Mouse (Mus musculus): ENCODE measurements around the gene Psmd7. TPM values are rescaled to one million over a fixed set of nuclear protein-coding genes. Genes with fewer than 3 reads are reported as not detected.

Psmd7 gene
- polyA plus RNA-seq, 1 experiment from 2014 or later, result 298 TPM

- Histone ChIP-seq H3K27ac (ENCODE audit: low read depth, low read length) (peak overlapping the region; percentile 81), H3K4me2 (ENCODE audit: low read depth, low read length, severe bottlenecking) (peak overlapping the region; percentile 83), H3K36me3 (ENCODE audit: control insufficient read depth, insufficient read depth, low read length) (peaks cover 15% of the 10 kb centered on the region; the same call in 1 of the 2 replicates), H3K4me1 (replicated peaks; ENCODE audit: control insufficient read depth, insufficient read depth, low read length) (0 out of 2 replicates have a peak, but pooled peaks cover 2% of the 10 kb centered on the region), H3K4me3 (ENCODE audit: low read depth, low read length) (peak overlapping the region; percentile 95), H3K27me3 (ENCODE audit: control insufficient read depth, insufficient read depth, low read length) (no peaks in the 10 kb centered on the region), H3K9ac (ENCODE audit: low read length) (peak overlapping the region; percentile 91), H3K9me3 (ENCODE audit: control insufficient read depth, low read length) (no peaks in the 10 kb centered on the region)
- ATAC-seq (replicated peaks; ENCODE audit: low FRiP score) (no peak), DNase-seq (ENCODE audit: low spot score) (peak; percentile 57)
- WGBS, result under 1% methylated on average over 17 of the region's 17 CpGs
These were observed 752 bp downstream of the Psmd7 start for GRCm38 (mm10) chr8:107587429-107587994.

DNA sequence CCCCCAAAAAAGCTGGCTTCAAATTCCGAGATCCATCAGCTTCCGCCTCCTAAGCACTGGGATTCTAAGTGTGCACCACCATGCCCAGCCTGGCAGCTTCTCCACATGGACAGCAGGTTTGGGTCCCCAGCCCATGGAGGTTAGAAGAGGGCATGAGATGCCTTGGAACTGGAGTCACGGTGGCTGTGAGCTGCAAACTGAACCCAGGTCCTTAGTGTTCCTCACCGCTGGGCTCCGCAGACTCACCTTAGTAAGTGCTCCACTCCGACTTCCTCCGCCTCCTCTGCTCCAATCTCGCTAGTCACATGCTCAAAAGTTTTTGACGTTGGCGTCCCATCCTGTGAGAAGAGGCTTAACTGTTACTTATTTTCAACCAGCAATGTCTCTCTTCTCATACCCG is 6.1 kb downstream of the Psmd7 start:
- WGBS, result 94% methylated on average over 11 of the region's 11 CpGs
- Histone ChIP-seq H3K4me3 (ENCODE audit: low read depth, low read length) (no peak overlapping the region), H3K27ac (ENCODE audit: low read depth, low read length) (no peak overlapping the region), H3K4me1 (replicated peaks; ENCODE audit: control insufficient read depth, insufficient read depth, low read length) (0 out of 2 replicates have a peak, but pooled peaks cover 2% of the 10 kb centered on the region), H3K36me3 (ENCODE audit: control insufficient read depth, insufficient read depth, low read length) (peaks cover 36% of the 10 kb centered on the region; the same call in 1 of the 2 replicates), H3K9me3 (ENCODE audit: control insufficient read depth, low read length) (no peaks in the 10 kb centered on the region), H3K4me2 (ENCODE audit: low read depth, low read length, severe bottlenecking) (no peak overlapping the region), H3K9ac (ENCODE audit: low read length) (no peak overlapping the region), H3K27me3 (ENCODE audit: control insufficient read depth, insufficient read depth, low read length) (no peaks in the 10 kb centered on the region)
- no peak for ATAC-seq (replicated peaks; ENCODE audit: low FRiP score)
- peak; percentile 45 for DNase-seq (ENCODE audit: low spot score)

- H3K9ac ChIP-seq (ENCODE audit: low read length), result no peak overlapping the region
- WGBS, result 94% methylated on average over 4 of the region's 4 CpGs
- no peaks in the 10 kb centered on the region for H3K9me3 ChIP-seq (ENCODE audit: control insufficient read depth, low read length)
- DNase-seq (ENCODE audit: low spot score) (no peak), ATAC-seq (replicated peaks; ENCODE audit: low FRiP score) (no peak)
- H3K36me3 ChIP-seq (ENCODE audit: control insufficient read depth, insufficient read depth, low read length), result peaks cover 36% of the 10 kb centered on the region; the same call in 1 of the 2 replicates
- 0 out of 2 replicates have a peak, but pooled peaks cover under 1% of the 10 kb centered on the region for H3K4me1 ChIP-seq (replicated peaks; ENCODE audit: control insufficient read depth, insufficient read depth, low read length)
- no peaks in the 10 kb centered on the region for H3K27me3 ChIP-seq (ENCODE audit: control insufficient read depth, insufficient read depth, low read length)
- H3K4me2 ChIP-seq (ENCODE audit: low read depth, low read length, severe bottlenecking), result no peak overlapping the region
- H3K4me3 ChIP-seq (ENCODE audit: low read depth, low read length), result no peak overlapping the region
- no peak overlapping the region for H3K27ac ChIP-seq (ENCODE audit: low read depth, low read length)
These were observed 6.7 kb downstream of the Psmd7 start for GRCm38 (mm10) chr8:107581536-107581935.

DNA sequence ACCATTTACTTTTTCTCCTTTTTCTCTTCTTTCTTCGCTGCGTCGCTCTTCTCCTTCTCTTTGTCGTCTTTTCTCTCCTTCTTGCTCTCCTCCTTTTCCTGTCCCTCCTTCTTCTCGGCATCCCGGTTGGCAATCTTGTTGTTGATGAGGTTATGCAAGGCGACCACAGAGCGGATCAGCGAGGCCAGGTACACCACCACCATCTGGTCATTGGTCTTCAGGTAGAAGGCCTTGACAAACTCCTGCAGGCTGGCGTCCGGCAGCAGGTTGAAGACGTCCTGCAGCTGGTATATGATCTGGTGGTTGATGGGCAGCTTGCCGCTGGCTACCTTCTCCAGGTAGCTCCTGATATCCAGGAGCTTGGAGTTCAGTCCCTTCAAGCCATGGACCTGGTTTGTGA is 7.4 kb downstream of the Psmd7 start:
- Histone ChIP-seq H3K4me1 (replicated peaks; ENCODE audit: control insufficient read depth, insufficient read depth, low read length) (no peaks in the 10 kb centered on the region), H3K27ac (ENCODE audit: low read depth, low read length) (no peak overlapping the region), H3K27me3 (ENCODE audit: control insufficient read depth, insufficient read depth, low read length) (no peaks in the 10 kb centered on the region), H3K9me3 (ENCODE audit: control insufficient read depth, low read length) (no peaks in the 10 kb centered on the region), H3K4me3 (ENCODE audit: low read depth, low read length) (no peak overlapping the region), H3K36me3 (ENCODE audit: control insufficient read depth, insufficient read depth, low read length) (peaks cover 36% of the 10 kb centered on the region; the same call in 1 of the 2 replicates), H3K9ac (ENCODE audit: low read length) (no peak overlapping the region), H3K4me2 (ENCODE audit: low read depth, low read length, severe bottlenecking) (no peak overlapping the region)
- no peak for ATAC-seq (replicated peaks; ENCODE audit: low FRiP score)
- 92% methylated on average over 13 of the region's 13 CpGs for WGBS
- DNase-seq (ENCODE audit: low spot score), result no peak

GRCm38 (mm10) chr8:107578541-107578940 is 9.7 kb downstream of the Psmd7 start:
- Histone ChIP-seq H3K27me3 (ENCODE audit: control insufficient read depth, insufficient read depth, low read length) (no peaks in the 10 kb centered on the region), H3K4me1 (replicated peaks; ENCODE audit: control insufficient read depth, insufficient read depth, low read length) (no peaks in the 10 kb centered on the region), H3K9ac (ENCODE audit: low read length) (no peak overlapping the region), H3K27ac (ENCODE audit: low read depth, low read length) (no peak overlapping the region), H3K9me3 (ENCODE audit: control insufficient read depth, low read length) (no peaks in the 10 kb centered on the region), H3K36me3 (ENCODE audit: control insufficient read depth, insufficient read depth, low read length) (peaks cover 29% of the 10 kb centered on the region; the same call in 1 of the 2 replicates), H3K4me2 (ENCODE audit: low read depth, low read length, severe bottlenecking) (no peak overlapping the region), H3K4me3 (ENCODE audit: low read depth, low read length) (no peak overlapping the region)
- ATAC-seq (replicated peaks; ENCODE audit: low FRiP score), result no peak
- DNase-seq (ENCODE audit: low spot score), result peak; percentile 42
- WGBS, result 90% methylated on average over 8 of the region's 8 CpGs

DNA sequence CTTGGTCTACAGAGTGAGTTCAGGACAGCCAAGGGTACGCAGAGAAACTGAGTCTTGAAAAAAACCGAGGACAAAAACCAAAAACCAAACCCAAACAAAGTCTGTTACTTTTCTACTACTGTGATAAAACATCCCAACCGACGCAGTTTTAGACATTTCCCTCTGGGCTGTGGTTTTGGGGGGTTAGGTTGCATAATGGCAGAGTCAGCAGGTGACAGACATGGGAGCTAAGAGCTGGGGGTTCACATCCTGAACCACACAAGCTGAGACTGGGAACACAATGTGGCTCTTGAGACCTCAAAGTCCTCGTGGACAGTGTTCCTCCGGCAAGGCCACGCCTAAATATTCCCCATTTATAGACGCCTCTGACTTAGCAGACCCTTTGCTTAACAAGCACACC is 10.1 kb downstream of the Psmd7 start:
- Histone ChIP-seq H3K4me3 (ENCODE audit: low read depth, low read length) (no peak overlapping the region), H3K4me1 (replicated peaks; ENCODE audit: control insufficient read depth, insufficient read depth, low read length) (no peaks in the 10 kb centered on the region), H3K27ac (ENCODE audit: low read depth, low read length) (no peak overlapping the region), H3K4me2 (ENCODE audit: low read depth, low read length, severe bottlenecking) (no peak overlapping the region), H3K36me3 (ENCODE audit: control insufficient read depth, insufficient read depth, low read length) (peaks cover 25% of the 10 kb centered on the region; the same call in 1 of the 2 replicates), H3K27me3 (ENCODE audit: control insufficient read depth, insufficient read depth, low read length) (no peaks in the 10 kb centered on the region), H3K9me3 (ENCODE audit: control insufficient read depth, low read length) (no peaks in the 10 kb centered on the region), H3K9ac (ENCODE audit: low read length) (no peak overlapping the region)
- DNase-seq (ENCODE audit: low spot score) (peak; percentile 30), ATAC-seq (replicated peaks; ENCODE audit: low FRiP score) (no peak)
- WGBS, result 94% methylated on average over 8 of the region's 8 CpGs

DNA sequence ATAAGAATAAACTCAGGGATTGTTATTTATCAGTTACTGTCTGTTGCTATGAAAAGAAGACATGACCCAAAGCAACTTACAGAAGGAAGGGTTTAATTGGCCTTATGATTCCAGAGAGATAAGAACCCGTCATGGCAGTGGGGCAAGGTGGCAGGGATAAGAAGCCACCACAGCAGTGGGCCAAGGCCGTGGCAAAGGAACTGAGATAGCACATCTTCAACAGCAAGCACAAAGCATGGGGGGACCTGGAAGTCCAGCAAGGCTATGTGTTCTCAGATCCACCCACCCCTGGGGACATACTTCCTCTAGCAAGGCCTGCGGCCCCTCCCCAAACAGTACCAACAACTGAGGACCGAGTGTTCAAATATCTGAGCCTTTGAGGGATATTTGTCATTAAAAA is 10.6 kb downstream of the Psmd7 start:
- WGBS, result 85% methylated on average over 4 of the region's 4 CpGs

GRCm38 (mm10) chr8:107576702-107577101 is 11.6 kb downstream of the Psmd7 start:
- no peak overlapping the region for H3K4me2 ChIP-seq (ENCODE audit: low read depth, low read length, severe bottlenecking)
- DNase-seq (ENCODE audit: low spot score) (peak; percentile 91), ATAC-seq (replicated peaks; ENCODE audit: low FRiP score) (peak; percentile 59; the same call in 1 of the 2 replicates)
- H3K27me3 ChIP-seq (ENCODE audit: control insufficient read depth, insufficient read depth, low read length), result no peaks in the 10 kb centered on the region
- H3K9ac ChIP-seq (ENCODE audit: low read length), result no peak overlapping the region; the same call in 1 of the 2 replicates
- no peak overlapping the region for H3K4me3 ChIP-seq (ENCODE audit: low read depth, low read length)
- H3K27ac ChIP-seq (ENCODE audit: low read depth, low read length), result no peak overlapping the region
- no peaks in the 10 kb centered on the region for H3K4me1 ChIP-seq (replicated peaks; ENCODE audit: control insufficient read depth, insufficient read depth, low read length)
- no peaks in the 10 kb centered on the region for H3K9me3 ChIP-seq (ENCODE audit: control insufficient read depth, low read length)
- 14% methylated on average over 10 of the region's 10 CpGs for WGBS
- peaks cover 14% of the 10 kb centered on the region; the same call in 1 of the 2 replicates for H3K36me3 ChIP-seq (ENCODE audit: control insufficient read depth, insufficient read depth, low read length)

More for the DNA sequence above, 10.6 kb downstream of the Psmd7 start:
- Histone ChIP-seq H3K9me3 (ENCODE audit: control insufficient read depth, low read length) (no peaks in the 10 kb centered on the region), H3K9ac (ENCODE audit: low read length) (no peak overlapping the region), H3K4me3 (ENCODE audit: low read depth, low read length) (no peak overlapping the region), H3K4me1 (replicated peaks; ENCODE audit: control insufficient read depth, insufficient read depth, low read length) (no peaks in the 10 kb centered on the region), H3K27ac (ENCODE audit: low read depth, low read length) (no peak overlapping the region), H3K4me2 (ENCODE audit: low read depth, low read length, severe bottlenecking) (no peak overlapping the region), H3K36me3 (ENCODE audit: control insufficient read depth, insufficient read depth, low read length) (peaks cover 22% of the 10 kb centered on the region; the same call in 1 of the 2 replicates), H3K27me3 (ENCODE audit: control insufficient read depth, insufficient read depth, low read length) (no peaks in the 10 kb centered on the region)
- ATAC-seq (replicated peaks; ENCODE audit: low FRiP score), result no peak
- DNase-seq (ENCODE audit: low spot score), result peak; percentile 46

- WGBS, result 93% methylated on average over 3 of the region's 3 CpGs
- H3K4me1 ChIP-seq (replicated peaks; ENCODE audit: control insufficient read depth, insufficient read depth, low read length), result no peaks in the 10 kb centered on the region
- no peak overlapping the region for H3K27ac ChIP-seq (ENCODE audit: low read depth, low read length)
- no peaks in the 10 kb centered on the region for H3K9me3 ChIP-seq (ENCODE audit: control insufficient read depth, low read length)
- H3K4me3 ChIP-seq (ENCODE audit: low read depth, low read length), result no peak overlapping the region
- DNase-seq (ENCODE audit: low spot score), result peak; percentile 32
- ATAC-seq (replicated peaks; ENCODE audit: low FRiP score), result no peak
- H3K27me3 ChIP-seq (ENCODE audit: control insufficient read depth, insufficient read depth, low read length), result no peaks in the 10 kb centered on the region
- no peak overlapping the region for H3K4me2 ChIP-seq (ENCODE audit: low read depth, low read length, severe bottlenecking)
- H3K36me3 ChIP-seq (ENCODE audit: control insufficient read depth, insufficient read depth, low read length), result peaks cover 3% of the 10 kb centered on the region; the same call in 1 of the 2 replicates
- no peak overlapping the region for H3K9ac ChIP-seq (ENCODE audit: low read length)
These were observed 13.5 kb downstream of the Psmd7 start for GRCm38 (mm10) chr8:107574771-107575170.
